Mouse (Mus musculus) ES-Bruce4 (cell line): ENCODE measurements around the gene Zfp871. TPM values are rescaled to one million over a fixed set of nuclear protein-coding genes. Genes with fewer than 3 reads are reported as not detected.

Source experiments
- H3K27ac ChIP-seq: 2 replicates; pipeline ENCODE4 v1.5.1; 2012; ENCODE audit warnings: low read length, inconsistent platforms; ENCODE audit not compliant: insufficient read depth
- H3K27me3 ChIP-seq: 2 replicates; pipeline ENCODE4 v1.6.1; 2012; ENCODE audit warnings: mild to moderate bottlenecking, low read length, inconsistent platforms; ENCODE audit not compliant: control insufficient read depth, poor library complexity, insufficient read depth, severe bottlenecking
- H3K36me3 ChIP-seq: 2 replicates; pipeline ENCODE4 v1.6.1; 2012; ENCODE audit warnings: inconsistent platforms, mild to moderate bottlenecking, low read length, moderate library complexity; ENCODE audit not compliant: control insufficient read depth, poor library complexity, insufficient read depth, severe bottlenecking
- H3K4me1 ChIP-seq: one replicate; pipeline ENCODE4 v1.8.1; 2011; ENCODE audit warnings: low read length; ENCODE audit not compliant: control insufficient read depth, insufficient read depth
- H3K4me3 ChIP-seq: 2 replicates; pipeline ENCODE4 v1.5.1; 2011; ENCODE audit warnings: low read depth, mild to moderate bottlenecking, low read length
- H3K9ac ChIP-seq: 2 replicates; pipeline ENCODE4 v1.6.1; 2012; ENCODE audit warnings: low read depth, mild to moderate bottlenecking, inconsistent platforms; ENCODE audit not compliant: poor library complexity, severe bottlenecking
- H3K9me3 ChIP-seq: replicated peaks from 2 replicates; pipeline ENCODE4 v1.6.1; 2012; ENCODE audit warnings: mild to moderate bottlenecking, low read length, inconsistent platforms; ENCODE audit not compliant: control insufficient read depth, poor library complexity, insufficient read depth, severe bottlenecking
- CTCF ChIP-seq: IDR thresholded peaks from one replicate; pipeline ENCODE4 v1.8.1; 2011; ENCODE audit warnings: low read depth, low read length
- EP300 ChIP-seq: IDR thresholded peaks from 2 replicates; pipeline ENCODE4 v1.6.1; 2011; ENCODE audit warnings: low read depth, low read length; ENCODE audit not compliant: insufficient read depth
- POLR2A ChIP-seq: IDR thresholded peaks from one replicate; pipeline ENCODE4 v1.8.1; 2011; ENCODE audit warnings: low read length; ENCODE audit not compliant: insufficient read depth
- polyA plus RNA-seq: library from polyadenylated mRNA; stranded (reverse); fragments of >200 nt; gene quantifications from 2 replicates; pipeline ENCODE4 v1.2.4, GENCODE M21; 2011; ENCODE audit warnings: low read depth; ENCODE audit not compliant: missing spikeins, insufficient read depth, insufficient read length

Gene Zfp871
- 43.8 and 54.5 TPM in 2 replicates for polyA plus RNA-seq

DNA sequence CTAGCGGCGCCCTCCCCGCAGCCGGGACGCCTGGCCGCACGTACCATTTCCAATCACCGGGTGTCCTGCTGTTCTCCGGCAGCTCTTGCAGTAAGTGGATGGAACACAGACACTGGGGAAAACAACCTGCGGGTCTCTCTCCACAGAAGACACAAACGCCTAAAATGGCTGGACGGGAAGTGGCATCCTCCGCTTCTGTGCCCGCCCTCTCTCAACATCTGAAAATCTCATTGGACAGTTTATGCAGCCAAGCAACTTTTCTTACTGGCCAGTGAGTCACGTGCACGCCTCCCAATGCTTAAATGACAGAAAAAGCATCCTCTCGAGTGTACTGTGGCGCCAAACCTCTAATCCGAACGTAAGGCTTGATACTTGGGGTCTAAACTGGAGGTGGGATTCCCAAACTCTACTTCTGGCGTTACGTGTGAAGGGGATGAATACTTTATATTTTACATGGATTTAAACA, at the start of gene Zfp871:
Zfp871 (minus strand) TSS at position 194 of the 466 bp plus-strand sequence.
- Histone ChIP-seq H3K4me1 (no peaks in the 10 kb centered on the region), H3K27me3 (no peaks in the 10 kb centered on the region), H3K9me3 (no peaks in the 10 kb centered on the region), H3K9ac (peak within 1 kb of the TSS; percentile 86), H3K4me3 (peak within 1 kb of the TSS; percentile 95), H3K36me3 (peaks cover 26% of the 10 kb centered on the region), H3K27ac (no peak within 1 kb of the TSS; the same call in 1 of the 2 replicates)
- TF ChIP-seq POLR2A = peak; percentile 80
- no peak for TF ChIP-seq EP300

DNA sequence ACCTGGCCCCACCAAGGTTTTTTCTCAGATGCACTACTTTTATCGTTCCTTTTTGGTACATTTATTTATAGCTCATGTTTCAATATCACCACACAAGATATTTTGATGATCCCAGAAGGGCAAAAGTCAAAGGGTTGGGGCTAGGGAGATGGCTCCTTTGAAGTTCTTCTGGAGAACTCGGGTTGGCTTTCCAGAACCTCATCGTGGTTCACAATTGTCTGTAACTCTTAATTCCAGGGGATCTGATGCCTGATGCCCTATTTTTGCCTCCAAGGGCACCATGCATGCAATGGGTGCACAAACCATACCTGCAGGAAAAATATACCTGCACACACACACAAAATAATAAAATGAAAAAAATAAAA, 42.3 kb upstream of the Zfp871 start:
- H3K36me3 ChIP-seq = no peaks in the 10 kb centered on the region; the same call in 1 of the 2 replicates
- no peaks in the 10 kb centered on the region for H3K9me3 ChIP-seq
- no peak for TF ChIP-seq EP300
- TF ChIP-seq CTCF = no peak
- TF ChIP-seq POLR2A = no peak
- no peak overlapping the region for H3K27ac ChIP-seq
- no peak overlapping the region for H3K9ac ChIP-seq
- no peaks in the 10 kb centered on the region for H3K4me1 ChIP-seq
- no peaks in the 10 kb centered on the region for H3K27me3 ChIP-seq
- peak overlapping the region; percentile 69; the same call in 1 of the 2 replicates for H3K4me3 ChIP-seq

DNA sequence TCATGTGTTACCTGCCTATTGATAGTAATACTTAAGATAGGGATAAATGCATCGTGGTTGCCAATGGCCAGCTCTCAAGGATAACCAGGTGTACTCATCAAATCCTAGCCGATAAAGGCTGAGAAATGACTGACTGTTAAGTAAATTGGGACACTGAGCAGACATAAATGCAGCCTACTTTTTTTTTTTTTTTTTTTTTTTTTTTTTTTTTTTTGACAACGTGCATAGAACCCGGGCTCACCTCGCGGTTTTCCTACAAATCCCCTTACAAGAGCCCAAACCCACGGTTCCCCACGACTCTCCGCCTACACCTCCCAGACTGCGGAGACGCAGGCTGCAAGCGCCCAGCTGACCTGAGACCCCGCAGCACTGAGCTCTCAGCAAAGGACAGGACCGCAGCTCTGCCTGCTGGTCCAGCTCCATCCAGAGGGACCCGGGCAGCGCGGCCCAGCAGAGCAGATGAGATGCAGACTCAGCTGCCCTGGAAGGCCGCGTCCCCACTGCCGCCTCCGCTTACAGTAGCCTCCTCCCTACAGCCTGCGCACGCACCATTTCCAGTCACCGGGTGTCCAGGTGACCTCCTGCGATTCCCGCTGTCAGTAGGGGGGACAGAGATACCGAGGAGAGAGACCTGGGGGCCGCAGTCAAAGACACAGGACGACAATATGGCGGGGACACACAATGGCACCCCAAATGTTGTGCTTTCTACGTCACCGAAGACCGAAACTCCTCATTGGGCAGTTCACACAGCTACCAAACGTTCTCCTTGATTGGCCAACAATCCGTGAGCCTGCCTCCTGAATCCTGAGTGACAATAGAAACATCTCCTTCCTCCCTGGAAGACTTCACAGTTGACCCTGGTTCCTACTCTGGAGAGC, 41.7 kb upstream of the Zfp871 start, which contains the start of gene Zfp799:
Zfp799 (minus strand) TSS at position 722 of the 878 bp plus-strand sequence.
- Histone ChIP-seq H3K4me3 (peak within 1 kb of the TSS; percentile 69), H3K9me3 (no peaks in the 10 kb centered on the region), H3K36me3 (no peaks in the 10 kb centered on the region; the same call in 1 of the 2 replicates), H3K27me3 (no peaks in the 10 kb centered on the region), H3K4me1 (no peaks in the 10 kb centered on the region), H3K27ac (no peak within 1 kb of the TSS), H3K9ac (peak within 1 kb of the TSS; percentile 52)
- TF ChIP-seq POLR2A = peak; percentile 26
- no peak for TF ChIP-seq CTCF
- no peak for TF ChIP-seq EP300

DNA sequence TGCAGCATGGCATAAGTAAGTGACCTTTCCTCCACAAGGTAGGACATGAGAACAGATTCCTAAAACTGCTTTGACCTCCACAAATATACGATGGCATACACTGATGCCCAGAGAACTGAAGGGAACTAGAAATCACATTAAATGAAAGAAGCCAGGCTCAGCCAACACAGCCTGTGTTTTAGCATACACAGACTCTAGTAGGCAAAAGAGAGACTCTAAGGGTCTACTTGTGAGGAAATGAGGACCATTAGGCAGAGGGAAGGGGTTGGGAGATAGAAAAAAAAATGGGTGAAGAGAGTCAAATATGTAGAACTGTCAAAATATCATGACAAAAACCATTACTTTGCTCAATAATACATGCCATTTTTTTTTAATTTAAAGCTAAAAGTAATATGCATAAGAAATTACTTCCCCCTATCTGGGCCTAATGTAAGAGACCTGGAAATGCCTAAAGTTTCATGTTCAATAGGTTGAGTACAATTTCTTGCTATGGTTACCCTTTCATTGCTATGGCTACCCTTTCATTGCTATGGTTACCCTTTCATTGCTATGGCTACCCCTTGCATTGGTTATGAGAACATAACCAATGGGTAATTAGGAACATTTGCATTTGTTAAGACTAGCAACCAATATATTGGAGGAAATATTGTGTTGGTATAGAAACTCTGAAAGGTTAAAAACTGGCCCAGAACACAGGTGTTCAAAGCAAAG, 28.1 kb upstream of the Zfp871 start:
- Histone ChIP-seq H3K36me3 (peaks cover 20% of the 10 kb centered on the region), H3K4me1 (no peaks in the 10 kb centered on the region), H3K27ac (no peak overlapping the region), H3K27me3 (no peaks in the 10 kb centered on the region), H3K9me3 (no peaks in the 10 kb centered on the region), H3K4me3 (no peak overlapping the region), H3K9ac (no peak overlapping the region)
- TF ChIP-seq POLR2A (no peak), EP300 (no peak)

DNA sequence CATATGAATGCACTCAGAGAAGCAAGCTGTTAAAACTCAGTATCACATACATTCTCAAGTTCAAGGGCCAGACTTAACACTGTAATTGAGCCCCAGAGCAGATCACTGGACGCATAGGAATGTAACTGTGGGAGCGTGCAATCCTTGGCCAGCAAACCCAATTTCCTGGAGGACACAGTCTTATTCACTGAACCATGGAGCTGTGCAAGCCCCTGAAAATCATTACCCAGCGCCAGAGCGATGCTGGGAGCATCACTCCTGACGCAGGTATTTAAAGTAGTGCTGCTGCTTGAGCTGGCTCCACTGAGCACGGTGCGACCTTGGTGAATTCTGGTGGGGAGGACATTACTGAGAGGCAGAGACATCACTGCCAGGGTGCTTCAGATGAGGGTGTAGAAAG, 26.0 kb upstream of the Zfp871 start:
- H3K27me3 ChIP-seq = no peaks in the 10 kb centered on the region
- no peaks in the 10 kb centered on the region for H3K9me3 ChIP-seq
- H3K36me3 ChIP-seq = peaks cover 2% of the 10 kb centered on the region
- H3K27ac ChIP-seq = no peak overlapping the region
- no peak overlapping the region for H3K4me3 ChIP-seq
- no peak overlapping the region for H3K9ac ChIP-seq
- no peaks in the 10 kb centered on the region for H3K4me1 ChIP-seq
- TF ChIP-seq EP300 (no peak), POLR2A (no peak), CTCF (no peak)

DNA sequence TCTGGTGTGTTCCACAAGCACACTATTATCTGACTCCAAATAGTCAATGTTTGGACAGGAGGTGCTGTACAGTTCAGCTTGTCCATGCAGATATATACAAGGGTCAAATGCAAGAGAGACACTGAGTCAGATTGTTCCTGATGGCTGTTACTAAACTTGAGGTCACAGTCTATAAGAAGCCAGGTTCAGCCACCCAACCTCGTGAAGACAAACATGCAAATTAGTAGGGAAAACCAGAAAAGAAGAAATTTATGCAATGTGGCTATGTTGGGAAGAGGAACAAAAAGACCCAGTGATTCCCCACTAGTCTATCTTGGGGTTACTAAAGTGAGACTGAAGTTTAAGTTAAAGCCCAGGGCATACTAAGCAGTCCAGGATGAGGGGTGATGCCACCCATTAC, 22.6 kb upstream of the Zfp871 start:
- no peaks in the 10 kb centered on the region for H3K27me3 ChIP-seq
- no peaks in the 10 kb centered on the region for H3K36me3 ChIP-seq
- TF ChIP-seq CTCF (no peak), EP300 (no peak), POLR2A (no peak)
- H3K4me1 ChIP-seq = no peaks in the 10 kb centered on the region
- H3K9me3 ChIP-seq = no peaks in the 10 kb centered on the region
- no peak overlapping the region for H3K4me3 ChIP-seq
- H3K9ac ChIP-seq = no peak overlapping the region
- no peak overlapping the region for H3K27ac ChIP-seq
